Mouse (Mus musculus): Measurements from ENCODE around the gene Plod1. TPM values are rescaled to one million over a fixed set of nuclear protein-coding genes. Genes with fewer than 3 reads are reported as not detected.

Plod1 gene
- polyA plus RNA-seq, 1 experiment, result 16.7 TPM

DNA sequence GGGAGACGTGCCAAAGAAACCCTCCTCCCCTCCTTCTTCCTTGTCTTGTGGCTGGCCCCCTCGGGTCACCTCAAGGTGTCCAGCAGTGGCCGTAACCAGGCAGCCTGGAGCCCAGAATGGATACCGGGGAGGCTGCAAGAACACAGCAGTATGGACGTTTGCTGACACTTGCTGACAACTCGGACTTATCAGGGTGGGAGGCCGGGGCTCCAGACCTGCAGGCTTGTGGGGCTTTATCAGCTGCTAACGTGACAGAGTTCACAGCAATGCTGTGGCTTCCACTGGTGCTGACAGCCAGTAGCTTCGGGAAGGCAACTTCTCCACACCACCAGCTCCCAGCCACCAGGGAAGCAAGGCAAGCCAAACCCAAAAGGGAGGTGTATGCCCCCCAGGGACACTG is 32.8 kb upstream of the Plod1 start:
- Histone ChIP-seq H3K36me3 (ENCODE audit: control insufficient read depth, insufficient read depth, low read length) (no peaks in the 10 kb centered on the region), H3K4me1 (ENCODE audit: control insufficient read depth, insufficient read depth, insufficient read length) (no peaks in the 10 kb centered on the region), H3K27ac (ENCODE audit: insufficient read depth, low read length) (no peak overlapping the region), H3K4me3 (ENCODE audit: extremely low read depth, insufficient read depth, insufficient read length) (no peak overlapping the region), H3K27me3 (ENCODE audit: control insufficient read depth, insufficient read depth, low read length) (no peaks in the 10 kb centered on the region; the same call in 1 of the 2 replicates)
- 53% methylated on average over 9 of the region's 9 CpGs for WGBS
- DNase-seq (ENCODE audit: low read depth in 1 of 2, low spot score in 2 of 2), result no peak
- TF ChIP-seq POLR2A (IDR thresholded peaks at IDR 0.05; ENCODE audit: low read depth, low read length) (no peak), CTCF (IDR thresholded peaks at IDR 0.05; ENCODE audit: extremely low read depth, insufficient read depth, insufficient read length, insufficient replicate concordance) (no peak)

DNA sequence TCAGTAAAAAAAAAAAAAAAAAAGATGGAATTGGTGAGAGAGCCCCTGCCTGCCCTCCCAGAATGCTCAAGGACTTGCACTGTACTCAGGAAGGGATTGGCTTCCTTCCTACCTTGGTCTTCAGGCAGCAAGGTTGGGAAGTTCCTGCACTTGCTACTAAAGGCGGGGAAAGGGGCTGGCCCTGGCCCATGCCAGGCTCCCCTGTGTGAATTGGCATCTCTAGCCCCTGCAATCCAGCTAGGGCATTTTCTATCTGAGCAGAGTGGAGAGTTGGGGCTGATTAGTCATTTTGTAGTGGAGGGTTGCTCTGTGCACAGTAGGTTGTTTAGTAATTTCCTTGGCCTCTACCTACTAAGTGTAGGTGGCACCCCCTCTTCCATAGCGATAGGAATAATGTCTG is 32.2 kb upstream of the Plod1 start:
- Histone ChIP-seq H3K4me1 (ENCODE audit: control insufficient read depth, insufficient read depth, insufficient read length) (no peaks in the 10 kb centered on the region), H3K4me3 (ENCODE audit: extremely low read depth, insufficient read depth, insufficient read length) (no peak overlapping the region), H3K27ac (ENCODE audit: insufficient read depth, low read length) (no peak overlapping the region), H3K36me3 (ENCODE audit: control insufficient read depth, insufficient read depth, low read length) (no peaks in the 10 kb centered on the region), H3K27me3 (ENCODE audit: control insufficient read depth, insufficient read depth, low read length) (no peaks in the 10 kb centered on the region; the same call in 1 of the 2 replicates)
- no peak for DNase-seq (ENCODE audit: low read depth in 1 of 2, low spot score in 2 of 2)
- 84% methylated on average over 2 of the region's 2 CpGs for WGBS
- TF ChIP-seq CTCF (IDR thresholded peaks at IDR 0.05; ENCODE audit: extremely low read depth, insufficient read depth, insufficient read length, insufficient replicate concordance) (no peak), POLR2A (IDR thresholded peaks at IDR 0.05; ENCODE audit: low read depth, low read length) (no peak)

GRCm38 (mm10) chr4:147965712-147966111 is 29.1 kb upstream of the Plod1 start:
- no peaks in the 10 kb centered on the region for H3K4me1 ChIP-seq (ENCODE audit: control insufficient read depth, insufficient read depth, insufficient read length)
- H3K27ac ChIP-seq (ENCODE audit: insufficient read depth, low read length), result no peak overlapping the region
- TF ChIP-seq POLR2A (IDR thresholded peaks at IDR 0.05; ENCODE audit: low read depth, low read length), result no peak
- TF ChIP-seq CTCF (IDR thresholded peaks at IDR 0.05; ENCODE audit: extremely low read depth, insufficient read depth, insufficient read length, insufficient replicate concordance), result no peak
- H3K4me3 ChIP-seq (ENCODE audit: extremely low read depth, insufficient read depth, insufficient read length), result no peak overlapping the region
- H3K27me3 ChIP-seq (ENCODE audit: control insufficient read depth, insufficient read depth, low read length), result no peaks in the 10 kb centered on the region; the same call in 1 of the 2 replicates
- WGBS, result 73% methylated on average over 7 of the region's 7 CpGs
- no peak for DNase-seq (ENCODE audit: low read depth in 1 of 2, low spot score in 2 of 2)
- no peaks in the 10 kb centered on the region for H3K36me3 ChIP-seq (ENCODE audit: control insufficient read depth, insufficient read depth, low read length)

- no peaks in the 10 kb centered on the region for H3K36me3 ChIP-seq (ENCODE audit: control insufficient read depth, insufficient read depth, low read length)
- no peaks in the 10 kb centered on the region; the same call in 1 of the 2 replicates for H3K4me1 ChIP-seq (ENCODE audit: control insufficient read depth, insufficient read depth, insufficient read length)
- no peaks in the 10 kb centered on the region; the same call in 1 of the 2 replicates for H3K27me3 ChIP-seq (ENCODE audit: control insufficient read depth, insufficient read depth, low read length)
- 79% methylated on average over 15 of the region's 15 CpGs for WGBS
- H3K4me3 ChIP-seq (ENCODE audit: extremely low read depth, insufficient read depth, insufficient read length), result no peak overlapping the region
- H3K27ac ChIP-seq (ENCODE audit: insufficient read depth, low read length), result peak overlapping the region; percentile 19; the same call in 1 of the 2 replicates
- no peak for DNase-seq (ENCODE audit: low read depth in 1 of 2, low spot score in 2 of 2)
- TF ChIP-seq POLR2A (IDR thresholded peaks at IDR 0.05; ENCODE audit: low read depth, low read length), result no peak
These were observed 27.1 kb upstream of the Plod1 start for GRCm38 (mm10) chr4:147963623-147964022.

DNA sequence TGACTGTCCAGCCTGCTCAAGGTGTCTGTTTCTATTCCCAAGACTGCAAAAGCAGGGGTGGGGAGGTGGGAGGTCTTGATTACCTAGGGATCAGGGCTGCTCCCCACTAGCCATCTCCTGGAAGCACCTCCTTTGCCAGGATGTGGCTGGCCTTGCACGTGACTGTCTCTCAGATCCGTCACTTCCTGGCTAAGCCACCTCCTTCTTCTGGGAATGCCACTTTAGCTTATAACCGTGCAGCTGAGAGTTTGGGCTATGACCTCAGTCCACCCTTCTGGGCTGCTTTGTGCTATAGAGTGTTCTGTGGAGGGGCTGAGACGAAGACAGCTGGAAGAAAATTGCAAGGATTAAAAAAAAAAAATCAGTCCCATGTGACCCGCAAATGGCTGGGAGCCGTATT is 26.2 kb upstream of the Plod1 start:
- H3K27ac ChIP-seq (ENCODE audit: insufficient read depth, low read length), result no peak overlapping the region
- H3K4me3 ChIP-seq (ENCODE audit: extremely low read depth, insufficient read depth, insufficient read length), result no peak overlapping the region
- H3K4me1 ChIP-seq (ENCODE audit: control insufficient read depth, insufficient read depth, insufficient read length), result no peaks in the 10 kb centered on the region; the same call in 1 of the 2 replicates
- H3K27me3 ChIP-seq (ENCODE audit: control insufficient read depth, insufficient read depth, low read length), result no peaks in the 10 kb centered on the region; the same call in 1 of the 2 replicates
- DNase-seq (ENCODE audit: low read depth in 1 of 2, low spot score in 2 of 2), result no peak
- TF ChIP-seq POLR2A (IDR thresholded peaks at IDR 0.05; ENCODE audit: low read depth, low read length), result no peak
- TF ChIP-seq CTCF (IDR thresholded peaks at IDR 0.05; ENCODE audit: extremely low read depth, insufficient read depth, insufficient read length, insufficient replicate concordance), result no peak
- no peaks in the 10 kb centered on the region for H3K36me3 ChIP-seq (ENCODE audit: control insufficient read depth, insufficient read depth, low read length)
- 50% methylated on average over 6 of the region's 6 CpGs for WGBS

DNA sequence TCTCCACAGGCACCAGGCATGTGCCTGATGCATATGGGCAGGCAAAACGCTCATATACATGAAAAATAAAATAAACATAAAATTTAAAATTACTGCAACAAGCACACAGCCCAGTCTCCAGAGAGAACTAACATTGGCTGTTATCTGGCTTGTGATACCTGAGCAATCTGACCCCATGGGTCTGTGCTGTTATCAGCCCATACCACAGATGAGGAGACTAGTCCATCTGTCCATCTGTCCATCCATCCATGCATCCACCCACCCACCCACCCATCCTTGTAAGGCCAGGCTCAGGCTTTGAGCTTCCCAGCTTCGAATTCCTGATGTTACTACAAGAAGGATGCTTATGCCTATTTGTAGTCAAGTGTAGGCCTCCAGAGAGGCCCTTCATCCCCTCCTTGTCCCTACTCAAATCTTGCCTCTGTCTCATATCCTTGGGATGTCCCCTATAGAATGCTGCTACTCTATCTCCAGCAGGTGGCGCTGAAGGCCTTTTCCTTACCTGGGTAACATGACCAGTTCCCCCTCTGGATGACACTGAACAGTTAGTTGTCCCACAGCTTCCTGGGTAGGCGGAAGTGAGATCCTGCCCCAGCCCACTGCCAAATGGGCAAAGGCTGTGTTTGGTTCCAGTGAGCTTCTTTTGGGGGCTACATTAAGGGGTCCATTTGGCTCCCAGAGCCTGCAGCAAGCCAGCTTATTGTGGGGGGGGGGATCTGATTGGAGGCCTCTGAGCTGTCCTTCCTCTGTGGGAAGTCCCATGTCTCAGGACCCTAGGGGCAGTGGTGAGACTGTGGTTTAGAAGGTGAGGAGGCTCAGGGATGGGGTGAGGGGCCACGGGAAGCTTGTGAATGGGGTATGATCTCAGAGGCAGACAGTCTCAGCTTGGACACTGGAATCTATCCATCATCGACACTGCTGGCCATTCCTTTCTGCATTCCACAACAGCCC is 23.6 kb upstream of the Plod1 start:
- WGBS, result 35% methylated on average over 6 of the region's 6 CpGs
- H3K27ac ChIP-seq (ENCODE audit: insufficient read depth, low read length), result no peak overlapping the region
- no peak for TF ChIP-seq POLR2A (IDR thresholded peaks at IDR 0.05; ENCODE audit: low read depth, low read length)
- TF ChIP-seq CTCF (IDR thresholded peaks at IDR 0.05; ENCODE audit: extremely low read depth, insufficient read depth, insufficient read length, insufficient replicate concordance), result peak; percentile 47; the same call in 1 of the 2 replicates

DNA sequence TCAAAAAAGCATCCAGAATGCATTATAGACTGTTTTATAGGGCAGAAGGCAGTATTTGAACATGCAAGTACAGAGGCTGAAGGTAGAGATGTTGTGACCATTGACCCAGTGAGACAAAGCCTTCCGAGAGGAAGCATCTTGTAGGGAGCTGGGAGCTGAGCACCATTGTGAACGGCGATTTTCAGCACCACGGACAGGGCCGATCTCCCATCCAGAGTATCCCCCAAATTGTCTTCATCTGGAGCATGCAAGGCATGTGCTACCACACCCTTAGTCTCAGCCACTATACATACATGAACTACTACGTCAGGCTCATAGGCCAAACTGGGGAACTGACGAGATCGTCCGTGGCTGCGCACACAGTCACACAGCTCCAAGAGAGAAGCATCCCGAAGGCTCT is 20.6 kb upstream of the Plod1 start:
- no peak for DNase-seq (ENCODE audit: low read depth in 1 of 2, low spot score in 2 of 2)
- 43% methylated on average over 11 of the region's 11 CpGs for WGBS
- Histone ChIP-seq H3K27me3 (ENCODE audit: control insufficient read depth, insufficient read depth, low read length) (no peaks in the 10 kb centered on the region), H3K27ac (ENCODE audit: insufficient read depth, low read length) (no peak overlapping the region), H3K4me3 (ENCODE audit: extremely low read depth, insufficient read depth, insufficient read length) (no peak overlapping the region), H3K36me3 (ENCODE audit: control insufficient read depth, insufficient read depth, low read length) (no peaks in the 10 kb centered on the region), H3K4me1 (ENCODE audit: control insufficient read depth, insufficient read depth, insufficient read length) (no peaks in the 10 kb centered on the region; the same call in 1 of the 2 replicates)
- no peak for TF ChIP-seq POLR2A (IDR thresholded peaks at IDR 0.05; ENCODE audit: low read depth, low read length)
- TF ChIP-seq CTCF (IDR thresholded peaks at IDR 0.05; ENCODE audit: extremely low read depth, insufficient read depth, insufficient read length, insufficient replicate concordance), result no peak

More for the DNA sequence above, 23.6 kb upstream of the Plod1 start:
- DNase-seq (ENCODE audit: low read depth in 1 of 2, low spot score in 2 of 2), result peak; percentile 25 to 48
- no peaks in the 10 kb centered on the region for H3K36me3 ChIP-seq (ENCODE audit: control insufficient read depth, insufficient read depth, low read length)
- no peaks in the 10 kb centered on the region for H3K27me3 ChIP-seq (ENCODE audit: control insufficient read depth, insufficient read depth, low read length)
- no peaks in the 10 kb centered on the region; the same call in 1 of the 2 replicates for H3K4me1 ChIP-seq (ENCODE audit: control insufficient read depth, insufficient read depth, insufficient read length)
- H3K4me3 ChIP-seq (ENCODE audit: extremely low read depth, insufficient read depth, insufficient read length), result no peak overlapping the region

Measured in spleen, adult 2 months (tissue).